Mouse (Mus musculus): Measurements from ENCODE around the gene Slco3a1. TPM values are rescaled to one million over a fixed set of nuclear protein-coding genes. Genes with fewer than 3 reads are reported as not detected.
A peak's percentile ranks its signal among the peaks of the same experiment; 100 is the strongest.

Slco3a1 gene
- total RNA-seq, 2 experiments from 2014 or later = 52.5 to 56.1 TPM

GRCm38 (mm10) chr7:74270089-74270394 is 284.5 kb downstream of the Slco3a1 start:
- intact Hi-C loops (cut with DNase I) = no loop called here
- no peak for DNase-seq (ENCODE audit: low spot score in 2 of 2)

- DNase-seq (ENCODE audit: low spot score in 2 of 2) = no peak
- intact Hi-C loops (cut with DNase I) = no loop called here
Measured at GRCm38 (mm10) chr7:74269283-74270088, 285.1 kb downstream of the Slco3a1 start.

- intact Hi-C loops (cut with DNase I) = no loop called here
- no peak for DNase-seq (ENCODE audit: low spot score in 2 of 2)
Measured at GRCm38 (mm10) chr7:74266511-74267168, 287.9 kb downstream of the Slco3a1 start.

GRCm38 (mm10) chr7:74256291-74256690 is 298.3 kb downstream of the Slco3a1 start:
- intact Hi-C loops (cut with DNase I) = no loop called here
- DNase-seq (ENCODE audit: low spot score in 2 of 2) = no peak

GRCm38 (mm10) chr7:74252066-74252465 is 302.5 kb downstream of the Slco3a1 start:
- intact Hi-C loops (cut with DNase I) = no loop called here
- no peak for DNase-seq (ENCODE audit: low spot score in 2 of 2)

GRCm38 (mm10) chr7:74241236-74241635 is 313.3 kb downstream of the Slco3a1 start:
- intact Hi-C loops (cut with DNase I) = no loop called here
- no peak for DNase-seq (ENCODE audit: low spot score in 2 of 2)

- peak; percentile 4 to 5 for DNase-seq (ENCODE audit: low spot score in 2 of 2)
Measured at GRCm38 (mm10) chr7:74240459-74241172, 314.0 kb downstream of the Slco3a1 start.

More at GRCm38 (mm10) chr7:74240459-74241172, 314.0 kb downstream of the Slco3a1 start:
- intact Hi-C loops (cut with DNase I) = no loop called here

Small RNA genes within 50 kb of the gene (microRNA-seq; reads per million reads assigned to microRNA genes)
- gene Gm27459 = 0 reads per million in 2 experiments
